Mouse (Mus musculus) brain, embryonic 18.5 days (tissue): ENCODE measurements around the gene Gadd45g.

ENCODE experiments used
- DNase-seq: peaks from one replicate; pipeline ENCODE4 v3.0.0-alpha.2; 2012; ENCODE audit warnings: low read depth, low spot score

The Gadd45g gene

GRCm38 (mm10) chr13:51846301-51846867 is at the start of gene Gadd45g:
Gene Gadd45g (plus strand): TSS chr13:51846678.
- peak; percentile 89 for DNase-seq

GRCm38 (mm10) chr13:51797899-51798746 is 48.4 kb upstream of the Gadd45g start:
- DNase-seq, result no peak

- DNase-seq, result no peak
These were observed 46.5 kb upstream of the Gadd45g start for GRCm38 (mm10) chr13:51799735-51800522.

- no peak for DNase-seq
These were observed 45.6 kb upstream of the Gadd45g start for GRCm38 (mm10) chr13:51800921-51801320.

- DNase-seq, result peak; percentile 69
These were observed 40.8 kb upstream of the Gadd45g start for GRCm38 (mm10) chr13:51805634-51806033.

- no peak for DNase-seq
These were observed 40.3 kb upstream of the Gadd45g start for GRCm38 (mm10) chr13:51806220-51806619.

GRCm38 (mm10) chr13:51808141-51808540 is 38.3 kb upstream of the Gadd45g start:
- DNase-seq, result no peak

- no peak for DNase-seq
These were observed 32.6 kb upstream of the Gadd45g start for GRCm38 (mm10) chr13:51813621-51814615.

GRCm38 (mm10) chr13:51814646-51815045 is 31.8 kb upstream of the Gadd45g start:
- DNase-seq, result no peak

- DNase-seq, result no peak
These were observed 30.5 kb upstream of the Gadd45g start for GRCm38 (mm10) chr13:51815865-51816504.

- no peak for DNase-seq
These were observed 29.9 kb upstream of the Gadd45g start for GRCm38 (mm10) chr13:51816559-51817041.

- DNase-seq, result no peak
These were observed 28.1 kb upstream of the Gadd45g start for GRCm38 (mm10) chr13:51818170-51818943.

- DNase-seq, result no peak
These were observed 27.5 kb upstream of the Gadd45g start for GRCm38 (mm10) chr13:51818944-51819326.

- no peak for DNase-seq
These were observed 27.1 kb upstream of the Gadd45g start for GRCm38 (mm10) chr13:51819351-51819750.

GRCm38 (mm10) chr13:51821988-51822387 is 24.5 kb upstream of the Gadd45g start:
- DNase-seq, result no peak

GRCm38 (mm10) chr13:51823822-51824495 is 22.5 kb upstream of the Gadd45g start:
- DNase-seq, result no peak

GRCm38 (mm10) chr13:51830744-51831450 is 15.6 kb upstream of the Gadd45g start:
- DNase-seq, result no peak

- DNase-seq, result no peak
These were observed 14.0 kb upstream of the Gadd45g start for GRCm38 (mm10) chr13:51832491-51832890.
